Mouse (Mus musculus) left cerebral cortex, adult 9 months (tissue): ENCODE results near the gene Gm15217.

ENCODE experiments used
- DNase-seq, 2 experiments: peaks; one replicate each; pipeline ENCODE4 v3.0.0; 2022; ENCODE audit warnings: low spot score in 2 of 2

Gm15217 gene

GRCm38 (mm10) chr14:46398091-46398695, 19.0 kb downstream of the Gm15217 start:
- no peak for DNase-seq

- DNase-seq, result no peak
Measured at GRCm38 (mm10) chr14:46399925-46400324, 20.7 kb downstream of the Gm15217 start.

DNA sequence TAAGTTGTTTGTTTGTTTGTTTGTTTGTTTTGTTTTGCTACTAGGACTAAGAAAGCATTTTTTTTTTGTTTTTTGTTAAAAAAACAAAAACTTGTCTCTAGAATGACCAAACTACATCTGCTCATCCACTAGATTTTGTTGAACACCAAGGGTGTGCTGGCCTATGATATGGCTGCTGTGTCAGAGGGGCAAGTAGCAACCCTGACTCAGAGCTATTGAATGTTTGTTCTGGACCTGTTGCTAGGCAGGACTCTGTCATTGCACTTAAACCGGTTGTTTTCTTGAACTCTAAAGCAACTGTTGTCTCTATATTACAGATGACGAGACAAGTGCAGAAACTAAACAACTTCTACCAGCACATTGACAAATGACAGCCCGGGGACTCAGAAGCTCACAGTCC, 29.1 kb downstream of the Gm15217 start:
- DNase-seq, result no peak

DNA sequence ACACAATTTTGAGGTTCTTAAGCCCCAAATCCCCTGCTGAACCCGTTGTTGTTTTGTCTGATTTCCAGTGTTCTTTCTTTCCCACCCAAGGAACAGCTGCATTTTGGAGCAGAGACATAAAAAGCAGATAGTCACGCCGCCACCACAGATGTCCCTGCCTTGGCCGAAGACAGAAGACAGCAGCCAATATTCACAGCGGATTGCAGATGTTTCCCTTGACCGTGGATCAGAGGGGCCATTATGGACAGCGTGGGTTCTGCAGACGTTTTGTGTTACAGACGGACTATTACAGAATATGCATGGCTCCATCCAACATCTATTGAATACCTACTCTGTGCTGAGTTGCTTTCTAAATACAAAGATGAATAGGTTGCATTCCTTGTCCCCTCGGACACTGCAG, 29.8 kb downstream of the Gm15217 start:
- peak in 1 of 2 experiments; percentile 10 for DNase-seq

- DNase-seq, result no peak
Measured at GRCm38 (mm10) chr14:46410557-46411120, 31.4 kb downstream of the Gm15217 start.

- DNase-seq, result no peak
Measured at GRCm38 (mm10) chr14:46412497-46413000, 33.3 kb downstream of the Gm15217 start.

DNA sequence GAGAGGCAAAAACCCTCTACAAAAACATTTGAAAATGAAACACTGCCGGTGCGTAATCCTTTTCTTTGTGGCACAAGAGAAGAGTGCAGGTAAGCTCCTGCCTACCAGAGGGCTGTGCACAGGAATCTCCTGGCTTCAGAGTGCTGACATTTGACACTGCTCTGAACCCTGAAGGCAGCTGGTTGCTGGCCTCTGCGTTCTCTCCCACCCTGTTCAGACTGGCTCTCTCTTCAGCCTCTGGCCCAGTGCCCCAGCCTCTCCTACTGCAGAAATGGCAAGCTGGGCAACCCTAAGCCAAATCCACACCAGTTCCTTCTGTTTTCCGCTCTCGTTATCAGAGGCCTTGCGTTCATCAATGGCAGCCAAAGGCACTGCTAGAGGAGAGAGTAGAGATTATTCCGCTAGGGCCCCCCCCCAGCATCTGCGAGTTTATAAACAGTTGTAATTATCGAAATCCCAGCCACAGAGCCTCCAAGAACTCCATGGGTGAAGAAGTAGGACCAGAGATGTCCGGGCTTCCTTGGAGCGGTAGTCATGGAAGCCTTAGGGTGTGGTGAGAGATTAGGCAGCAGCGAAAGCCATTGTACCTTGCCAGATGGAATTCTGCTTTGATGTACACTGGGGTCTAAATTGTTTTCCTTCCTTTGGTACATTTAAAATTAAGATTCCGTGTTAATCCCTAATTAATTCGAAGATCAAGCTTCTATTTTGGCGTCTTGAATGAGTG, 39.3 kb downstream of the Gm15217 start:
- no peak for DNase-seq

DNA sequence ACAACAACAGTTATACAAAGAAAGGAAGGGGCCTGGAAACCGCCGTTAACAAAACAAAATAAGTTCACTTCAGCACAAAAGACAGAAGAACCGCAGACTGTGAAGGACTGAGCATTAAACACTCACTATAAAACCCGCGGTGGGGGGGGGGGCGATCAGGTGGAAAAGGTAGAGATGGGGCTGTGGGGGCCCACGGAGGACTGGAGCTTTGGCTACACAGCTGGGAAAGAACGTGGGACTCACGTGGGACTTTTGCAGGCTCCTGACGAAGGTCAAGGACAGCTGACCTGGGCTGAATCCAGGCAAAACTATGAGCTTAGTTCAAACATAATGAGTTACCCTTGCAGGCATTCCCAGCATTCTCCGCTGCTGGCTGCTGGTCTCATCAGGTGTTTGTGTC, 40.1 kb downstream of the Gm15217 start:
- no peak for DNase-seq

DNA sequence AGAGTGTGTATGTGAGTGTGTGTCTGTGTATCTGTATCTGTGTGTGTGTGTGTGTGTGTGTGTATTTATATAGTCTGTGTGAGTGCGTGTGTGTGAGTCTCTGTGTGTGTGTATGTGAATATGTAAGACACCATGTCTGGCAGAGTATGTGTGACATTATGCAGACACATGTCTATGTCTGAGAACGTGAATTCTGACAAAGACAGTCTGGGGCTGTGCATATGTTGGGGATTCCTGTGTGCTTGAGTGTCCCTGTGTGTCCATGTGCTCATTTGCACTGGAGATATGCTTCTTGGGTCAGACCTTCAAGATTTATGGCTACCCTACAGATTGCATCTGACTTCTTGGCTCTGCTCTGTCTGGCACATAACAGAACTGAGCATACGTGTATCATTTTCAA, 42.6 kb downstream of the Gm15217 start:
- DNase-seq, result no peak

- DNase-seq, result no peak
Measured at GRCm38 (mm10) chr14:46427251-46427650, 48.0 kb downstream of the Gm15217 start.

DNA sequence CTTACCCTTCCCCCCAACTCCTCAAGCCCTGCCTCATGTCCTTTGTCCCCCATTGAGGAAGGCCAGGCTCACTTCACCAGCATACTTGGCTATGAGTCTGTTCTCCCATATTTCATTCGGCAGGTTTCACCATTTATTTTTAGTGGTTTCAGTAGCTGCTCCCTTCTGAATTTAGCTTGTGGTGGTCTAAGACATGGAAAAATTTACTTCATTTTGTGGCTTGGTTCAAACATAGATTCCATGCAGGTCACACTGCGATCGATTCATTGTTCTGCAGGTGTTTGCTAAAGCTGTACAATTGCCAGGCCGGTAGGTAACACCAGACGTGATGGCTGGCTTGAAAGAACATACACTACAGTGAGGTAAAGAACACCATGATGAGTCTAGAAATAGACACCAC, 51.0 kb downstream of the Gm15217 start:
- DNase-seq, result no peak
